Mouse (Mus musculus) lung, adult 2 months (tissue): ENCODE measurements around the gene Crip3. TPM values are rescaled to one million over a fixed set of nuclear protein-coding genes. Genes with fewer than 3 reads are reported as not detected.

Source experiments
- DNase-seq: peaks from one replicate; pipeline ENCODE4 v3.0.0; 2022
- H3K4me1 ChIP-seq: fragments of 200-500 bp; 2 replicates; pipeline ENCODE4 v1.6.1; 2011; ENCODE audit warnings: low read length; ENCODE audit not compliant: control insufficient read depth, insufficient read depth
- H3K4me3 ChIP-seq: fragments of 200-500 bp; replicated peaks from 2 replicates; pipeline ENCODE3; 2011; ENCODE audit warnings: low read depth, mild to moderate bottlenecking, control low read depth, low read length; ENCODE audit errors: extremely low read depth
- CTCF ChIP-seq: fragments of 200-500 bp; IDR thresholded peaks from 2 replicates; pipeline ENCODE4 v1.5.1; 2011; ENCODE audit warnings: mild to moderate bottlenecking, low read length, control low read depth; ENCODE audit not compliant: insufficient read depth
- POLR2A ChIP-seq: fragments of 200-500 bp; IDR thresholded peaks from 2 replicates; pipeline ENCODE4 v1.6.1; 2011; ENCODE audit warnings: low read depth, mild to moderate bottlenecking, control low read depth, low read length, borderline replicate concordance; ENCODE audit errors: extremely low read depth
- WGBS: fragments of 180-500 bp; shearing (Covaris S2); methylation state at CpG from one replicate; pipeline ENCODE4 v1.1.7; 2018; 5-methylcytosine and 5-hydroxymethylcytosine counted together
- polyA plus RNA-seq: library from polyadenylated mRNA; depleted of rRNA; stranded (reverse); fragments of >200 nt; gene quantifications from 2 replicates; pipeline ENCODE4 v1.2.3, GENCODE M21; 2012; rRNA removed

Gene Crip3
- polyA plus RNA-seq, 1 experiment, result 6.8 TPM

- TF ChIP-seq POLR2A (no peak), CTCF (no peak)
- 2% methylated on average over 9 of the region's 9 CpGs for WGBS
- Histone ChIP-seq H3K4me3 (no peak overlapping the region), H3K4me1 (no peaks in the 10 kb centered on the region)
- DNase-seq, result no peak
These were observed 25.8 kb downstream of the Crip3 start for GRCm38 (mm10) chr17:46454539-46454938.

- H3K4me3 ChIP-seq, result no peak overlapping the region
- no peaks in the 10 kb centered on the region for H3K4me1 ChIP-seq
- no peak for DNase-seq
- TF ChIP-seq POLR2A, result no peak
- no peak for TF ChIP-seq CTCF
- 2% methylated on average over 33 of the region's 33 CpGs for WGBS
These were observed 26.5 kb downstream of the Crip3 start for GRCm38 (mm10) chr17:46455110-46455691.

- no peaks in the 10 kb centered on the region for H3K4me1 ChIP-seq
- WGBS, result 12% methylated on average over 10 of the region's 10 CpGs
- DNase-seq, result no peak
- TF ChIP-seq POLR2A (no peak), CTCF (peak; percentile 49; the same call in 1 of the 2 replicates)
- H3K4me3 ChIP-seq, result no peak overlapping the region
These were observed 29.1 kb downstream of the Crip3 start for GRCm38 (mm10) chr17:46457791-46458190.

GRCm38 (mm10) chr17:46458439-46458838 is 29.7 kb downstream of the Crip3 start:
- DNase-seq, result no peak
- 16% methylated on average over 3 of the region's 3 CpGs for WGBS
- no peak for TF ChIP-seq CTCF
- H3K4me3 ChIP-seq, result no peak overlapping the region
- no peaks in the 10 kb centered on the region for H3K4me1 ChIP-seq

- TF ChIP-seq CTCF, result no peak
- TF ChIP-seq POLR2A, result no peak
- 1% methylated on average over 32 of the region's 32 CpGs for WGBS
- DNase-seq, result no peak
- Histone ChIP-seq H3K4me1 (no peaks in the 10 kb centered on the region), H3K4me3 (no peak overlapping the region)
These were observed 31.9 kb downstream of the Crip3 start for GRCm38 (mm10) chr17:46460673-46461072.

- DNase-seq, result no peak
- H3K4me3 ChIP-seq, result no peak overlapping the region
- 13% methylated on average over 8 of the region's 8 CpGs for WGBS
- no peaks in the 10 kb centered on the region for H3K4me1 ChIP-seq
- TF ChIP-seq POLR2A (no peak), CTCF (no peak)
These were observed 32.6 kb downstream of the Crip3 start for GRCm38 (mm10) chr17:46461347-46461746.

GRCm38 (mm10) chr17:46462226-46462625 is 33.5 kb downstream of the Crip3 start:
- Histone ChIP-seq H3K4me3 (no peak overlapping the region), H3K4me1 (no peaks in the 10 kb centered on the region)
- no peak for DNase-seq
- WGBS, result 82% methylated on average over 5 of the region's 5 CpGs
- TF ChIP-seq CTCF (no peak), POLR2A (no peak)

GRCm38 (mm10) chr17:46467830-46468229 is 39.1 kb downstream of the Crip3 start:
- Histone ChIP-seq H3K4me3 (no peak overlapping the region), H3K4me1 (no peaks in the 10 kb centered on the region)
- 68% methylated on average over 9 of the region's 9 CpGs for WGBS
- DNase-seq, result no peak
- TF ChIP-seq CTCF (no peak), POLR2A (no peak)

- TF ChIP-seq POLR2A, result no peak
- TF ChIP-seq CTCF, result no peak
- no peak for DNase-seq
- Histone ChIP-seq H3K4me3 (no peak overlapping the region), H3K4me1 (no peaks in the 10 kb centered on the region)
- WGBS, result 62% methylated on average over 8 of the region's 8 CpGs
These were observed 47.9 kb downstream of the Crip3 start for GRCm38 (mm10) chr17:46476601-46477000.

GRCm38 (mm10) chr17:46477286-46477685 is 48.6 kb downstream of the Crip3 start:
- Histone ChIP-seq H3K4me1 (no peaks in the 10 kb centered on the region), H3K4me3 (no peak overlapping the region)
- WGBS, result 82% methylated on average over 15 of the region's 15 CpGs
- TF ChIP-seq POLR2A (no peak), CTCF (no peak)
- DNase-seq, result no peak

Other genes starting within 250 kb of the Crip3 start
- 3.4 and 4.2 TPM in 2 replicates for gene Polh, start 226.3 kb upstream of the Crip3 start, polyA plus RNA-seq
- 15.2 and 19.6 TPM in 2 replicates for gene Xpo5, start 226.1 kb upstream of the Crip3 start, polyA plus RNA-seq
- 35.9 and 39.5 TPM in 2 replicates for gene Polr1c, start 180.9 kb upstream of the Crip3 start, polyA plus RNA-seq
- 208 and 209 TPM in 2 replicates for gene Yipf3, start 180.8 kb upstream of the Crip3 start, polyA plus RNA-seq
- 6.8 TPM in 2 replicates for gene Lrrc73, start 175.4 kb upstream of the Crip3 start, polyA plus RNA-seq
- 45.2 TPM in 2 replicates for gene Tjap1, start 145.9 kb upstream of the Crip3 start, polyA plus RNA-seq
- gene Dlk2, start 131.5 kb upstream of the Crip3 start, polyA plus RNA-seq, result 0.54 and 3.1 TPM in 2 replicates
- 13.1 and 15.1 TPM in 2 replicates for gene Abcc10, start 100.6 kb upstream of the Crip3 start, polyA plus RNA-seq
- 11.2 and 12.5 TPM in 2 replicates for gene Zfp318, start 45.2 kb upstream of the Crip3 start, polyA plus RNA-seq
- not detected in 2 replicates for gene Slc22a7, start 9.5 kb downstream of the Crip3 start, polyA plus RNA-seq
- gene Ttbk1, start 58.7 kb downstream of the Crip3 start, polyA plus RNA-seq, result 0.17 and 0.19 TPM in 2 replicates
- gene Dnph1, start 67.8 kb downstream of the Crip3 start, polyA plus RNA-seq, result 0.78 and 2.0 TPM in 2 replicates
- 25.3 and 27.5 TPM in 2 replicates for gene Cul9, start 117.5 kb downstream of the Crip3 start, polyA plus RNA-seq
- gene Srf, start 127.2 kb downstream of the Crip3 start, polyA plus RNA-seq, result 162 and 190 TPM in 2 replicates
- gene Ptk7, start 200.6 kb downstream of the Crip3 start, polyA plus RNA-seq, result 52.6 and 57.3 TPM in 2 replicates
- gene Klc4, start 217.1 kb downstream of the Crip3 start, polyA plus RNA-seq, result 22.6 and 24.1 TPM in 2 replicates
- gene Mrpl2, start 217.3 kb downstream of the Crip3 start, polyA plus RNA-seq, result 52.1 and 61.5 TPM in 2 replicates
- gene Cul7, start 221.4 kb downstream of the Crip3 start, polyA plus RNA-seq, result 40.1 and 45.7 TPM in 2 replicates
- gene Rrp36, start 245.4 kb downstream of the Crip3 start, polyA plus RNA-seq, result 27.3 and 30.8 TPM in 2 replicates
- 48.2 and 55.7 TPM in 2 replicates for gene Mea1, start 249.9 kb downstream of the Crip3 start, polyA plus RNA-seq